Mouse (Mus musculus): ENCODE measurements around the gene Gm10638.

Gm10638 gene

GRCm38 (mm10) chr8:86745221-86745934 is at the start of gene Gm10638, which contains the start of gene Siah1a:
TSS of gene Gm10638 (plus strand) at chr8:86745699.
TSS of gene Siah1a (minus strand) at chr8:86745934.
- DNase-seq = peak; percentile 80

- DNase-seq = no peak
Measured at GRCm38 (mm10) chr8:86695703-86696102, 49.8 kb upstream of the Gm10638 start.

- DNase-seq = no peak
Measured at GRCm38 (mm10) chr8:86698811-86699421, 46.6 kb upstream of the Gm10638 start.

GRCm38 (mm10) chr8:86699471-86699870 is 46.0 kb upstream of the Gm10638 start:
- no peak for DNase-seq

GRCm38 (mm10) chr8:86702453-86702852 is 43.0 kb upstream of the Gm10638 start:
- no peak for DNase-seq

- no peak for DNase-seq
Measured at GRCm38 (mm10) chr8:86705317-86705716, 40.2 kb upstream of the Gm10638 start.

GRCm38 (mm10) chr8:86706756-86707155 is 38.7 kb upstream of the Gm10638 start:
- DNase-seq = no peak

- no peak for DNase-seq
Measured at GRCm38 (mm10) chr8:86707873-86708272, 37.6 kb upstream of the Gm10638 start.

- DNase-seq = no peak
Measured at GRCm38 (mm10) chr8:86712594-86712993, 32.9 kb upstream of the Gm10638 start.

- peak; percentile 48 for DNase-seq
Measured at GRCm38 (mm10) chr8:86713407-86714188, 31.9 kb upstream of the Gm10638 start.

- DNase-seq = no peak
Measured at GRCm38 (mm10) chr8:86718332-86718994, 27.0 kb upstream of the Gm10638 start.

- no peak for DNase-seq
Measured at GRCm38 (mm10) chr8:86719368-86719767, 26.1 kb upstream of the Gm10638 start.

- DNase-seq = no peak
Measured at GRCm38 (mm10) chr8:86720756-86721459, 24.6 kb upstream of the Gm10638 start.

GRCm38 (mm10) chr8:86721490-86721889 is 24.0 kb upstream of the Gm10638 start:
- no peak for DNase-seq

- no peak for DNase-seq
Measured at GRCm38 (mm10) chr8:86726959-86727358, 18.5 kb upstream of the Gm10638 start.

- peak; percentile 44 for DNase-seq
Measured at GRCm38 (mm10) chr8:86728224-86728950, 17.1 kb upstream of the Gm10638 start.

- DNase-seq = no peak
Measured at GRCm38 (mm10) chr8:86730303-86730702, 15.2 kb upstream of the Gm10638 start.

GRCm38 (mm10) chr8:86730860-86731259 is 14.6 kb upstream of the Gm10638 start:
- DNase-seq = no peak

- DNase-seq = no peak
Measured at GRCm38 (mm10) chr8:86734171-86734570, 11.3 kb upstream of the Gm10638 start.

- no peak for DNase-seq
Measured at GRCm38 (mm10) chr8:86734954-86735353, 10.5 kb upstream of the Gm10638 start.

GRCm38 (mm10) chr8:86735446-86736111 is 9.9 kb upstream of the Gm10638 start:
- DNase-seq = no peak

Data from lung, postnatal 10 days (tissue).